Mouse (Mus musculus): Measurements from ENCODE around the gene Casp3.
"Not testable (repeated sequence)": the region's sequence is repeated elsewhere in the genome, so short reads cannot be mapped to it uniquely, and the experiment has no call there.

The Casp3 gene

GRCm38 (mm10) chr8:46616879-46617689 lies at the start of gene Casp3, which contains the start of gene Primpol:
Casp3 (plus strand) TSS chr8:46617291.
Primpol (minus strand) TSS chr8:46617212.
- DNase-seq (ENCODE audit: low read depth, low spot score) = peak; percentile 93

GRCm38 (mm10) chr8:46567946-46568345 lies 49.1 kb upstream of the Casp3 start:
- no peak for DNase-seq (ENCODE audit: low read depth, low spot score)

GRCm38 (mm10) chr8:46568942-46569341 lies 48.1 kb upstream of the Casp3 start:
- DNase-seq (ENCODE audit: low read depth, low spot score) = no peak

- no peak for DNase-seq (ENCODE audit: low read depth, low spot score)
Measured at GRCm38 (mm10) chr8:46569659-46570441, 47.2 kb upstream of the Casp3 start.

- DNase-seq (ENCODE audit: low read depth, low spot score) = no peak
Measured at GRCm38 (mm10) chr8:46570673-46571072, 46.4 kb upstream of the Casp3 start.

- DNase-seq (ENCODE audit: low read depth, low spot score) = no peak
Measured at GRCm38 (mm10) chr8:46573446-46573845, 43.6 kb upstream of the Casp3 start.

GRCm38 (mm10) chr8:46573964-46574363 lies 43.1 kb upstream of the Casp3 start:
- DNase-seq (ENCODE audit: low read depth, low spot score) = no peak

- no peak for DNase-seq (ENCODE audit: low read depth, low spot score)
Measured at GRCm38 (mm10) chr8:46578794-46579193, 38.3 kb upstream of the Casp3 start.

- not testable (repeated sequence) for DNase-seq (ENCODE audit: low read depth, low spot score)
Measured at GRCm38 (mm10) chr8:46584328-46584727, 32.8 kb upstream of the Casp3 start.

- DNase-seq (ENCODE audit: low read depth, low spot score) = no peak
Measured at GRCm38 (mm10) chr8:46585576-46585975, 31.5 kb upstream of the Casp3 start.

- DNase-seq (ENCODE audit: low read depth, low spot score) = no peak
Measured at GRCm38 (mm10) chr8:46587911-46588310, 29.2 kb upstream of the Casp3 start.

- no peak for DNase-seq (ENCODE audit: low read depth, low spot score)
Measured at GRCm38 (mm10) chr8:46588663-46589062, 28.4 kb upstream of the Casp3 start.

- no peak for DNase-seq (ENCODE audit: low read depth, low spot score)
Measured at GRCm38 (mm10) chr8:46593067-46593466, 24.0 kb upstream of the Casp3 start.

GRCm38 (mm10) chr8:46593772-46594171 lies 23.3 kb upstream of the Casp3 start:
- no peak for DNase-seq (ENCODE audit: low read depth, low spot score)

GRCm38 (mm10) chr8:46595593-46595992 lies 21.5 kb upstream of the Casp3 start:
- no peak for DNase-seq (ENCODE audit: low read depth, low spot score)

- DNase-seq (ENCODE audit: low read depth, low spot score) = no peak
Measured at GRCm38 (mm10) chr8:46596530-46596929, 20.6 kb upstream of the Casp3 start.

- no peak for DNase-seq (ENCODE audit: low read depth, low spot score)
Measured at GRCm38 (mm10) chr8:46597411-46597810, 19.7 kb upstream of the Casp3 start.

GRCm38 (mm10) chr8:46598114-46598513 lies 19.0 kb upstream of the Casp3 start:
- no peak for DNase-seq (ENCODE audit: low read depth, low spot score)

- DNase-seq (ENCODE audit: low read depth, low spot score) = no peak
Measured at GRCm38 (mm10) chr8:46598753-46599152, 18.3 kb upstream of the Casp3 start.

GRCm38 (mm10) chr8:46599314-46599904 lies 17.7 kb upstream of the Casp3 start:
- no peak for DNase-seq (ENCODE audit: low read depth, low spot score)

- DNase-seq (ENCODE audit: low read depth, low spot score) = no peak
Measured at GRCm38 (mm10) chr8:46600959-46601707, 16.0 kb upstream of the Casp3 start.

- no peak for DNase-seq (ENCODE audit: low read depth, low spot score)
Measured at GRCm38 (mm10) chr8:46603587-46603986, 13.5 kb upstream of the Casp3 start.
